Mouse (Mus musculus) cerebellum, adult 2 months (tissue): ENCODE results near the gene Tpcn2. TPM values are rescaled to one million over a fixed set of nuclear protein-coding genes. Genes with fewer than 3 reads are reported as not detected.

Experiments
- DNase-seq, 2 experiments: peaks; one replicate each; pipeline ENCODE4 v3.0.0; 2021
- H3K27ac ChIP-seq: fragments of 200-500 bp; 2 replicates; pipeline ENCODE4 v1.5.1; 2012; ENCODE audit warnings: low read length, control low read depth, inconsistent platforms; ENCODE audit not compliant: insufficient read depth
- H3K27me3 ChIP-seq: fragments of 200-500 bp; 2 replicates; pipeline ENCODE4 v1.6.1; 2012; ENCODE audit warnings: inconsistent platforms, mild to moderate bottlenecking, low read length, moderate library complexity; ENCODE audit not compliant: control insufficient read depth, insufficient read depth
- H3K4me1 ChIP-seq: fragments of 200-500 bp; 2 replicates; pipeline ENCODE4 v1.6.1; 2011; ENCODE audit warnings: low read length; ENCODE audit not compliant: control insufficient read depth, insufficient read depth
- H3K4me3 ChIP-seq: fragments of 200-500 bp; replicated peaks from 2 replicates; pipeline ENCODE3; 2011; ENCODE audit warnings: mild to moderate bottlenecking, low read depth, low read length, control low read depth; ENCODE audit not compliant: insufficient read depth
- CTCF ChIP-seq: fragments of 200-500 bp; IDR thresholded peaks from 2 replicates; pipeline ENCODE4 v1.5.1; 2011; ENCODE audit warnings: low read depth, mild to moderate bottlenecking, control low read depth, low read length, moderate library complexity, borderline replicate concordance; ENCODE audit not compliant: insufficient read depth
- POLR2A ChIP-seq: fragments of 200-500 bp; IDR thresholded peaks from 2 replicates; pipeline ENCODE4 v1.6.1; 2011; ENCODE audit warnings: low read length, control low read depth, borderline replicate concordance; ENCODE audit not compliant: insufficient read depth
- WGBS: fragments of 180-500 bp; shearing (Covaris S2); methylation state at CpG from one replicate; pipeline ENCODE4 v1.1.7; 2018; 5-methylcytosine and 5-hydroxymethylcytosine counted together
- polyA plus RNA-seq: library from polyadenylated mRNA; depleted of rRNA; stranded (reverse); fragments of >200 nt; gene quantifications from 2 replicates; pipeline ENCODE4 v1.2.3, GENCODE M21; 2012

Tpcn2 gene
- polyA plus RNA-seq, 1 experiment = 24.4 TPM

- peaks cover 5% of the 10 kb centered on the region; the same call in 1 of the 2 replicates for H3K4me1 ChIP-seq
- no peak overlapping the region for H3K27ac ChIP-seq
- 40% methylated on average over 9 of the region's 9 CpGs for whole genome bisulfite sequencing
- TF ChIP-seq CTCF (no peak), POLR2A (no peak)
- no peaks in the 10 kb centered on the region for H3K27me3 ChIP-seq
- DNase-seq = no peak
- no peak overlapping the region for H3K4me3 ChIP-seq
Measured at GRCm38 (mm10) chr7:145219420-145219831, 64.4 kb downstream of the Tpcn2 start.

- TF ChIP-seq CTCF = no peak
- no peak for TF ChIP-seq POLR2A
- Histone ChIP-seq H3K27me3 (no peaks in the 10 kb centered on the region), H3K27ac (no peak overlapping the region), H3K4me1 (peaks cover 2% of the 10 kb centered on the region; the same call in 1 of the 2 replicates), H3K4me3 (no peak overlapping the region)
- WGBS = 93% methylated on average over 1 of the region's 1 CpGs
- DNase-seq = no peak
Measured at GRCm38 (mm10) chr7:145216591-145216990, 67.2 kb downstream of the Tpcn2 start.

GRCm38 (mm10) chr7:145215476-145215875 lies 68.3 kb downstream of the Tpcn2 start:
- no peak for DNase-seq
- Histone ChIP-seq H3K27me3 (no peaks in the 10 kb centered on the region), H3K4me1 (peaks cover 2% of the 10 kb centered on the region; the same call in 1 of the 2 replicates), H3K4me3 (no peak overlapping the region), H3K27ac (no peak overlapping the region)
- TF ChIP-seq POLR2A (no peak), CTCF (no peak)
- 58% methylated on average over 4 of the region's 4 CpGs for WGBS

- Histone ChIP-seq H3K27me3 (no peaks in the 10 kb centered on the region), H3K27ac (no peak overlapping the region), H3K4me3 (no peak overlapping the region), H3K4me1 (no peaks in the 10 kb centered on the region)
- DNase-seq = no peak
- TF ChIP-seq CTCF (no peak), POLR2A (no peak)
- WGBS = 67% methylated on average over 14 of the region's 14 CpGs
Measured at GRCm38 (mm10) chr7:145211680-145212659, 71.8 kb downstream of the Tpcn2 start.

GRCm38 (mm10) chr7:145210477-145211070 lies 73.2 kb downstream of the Tpcn2 start:
- TF ChIP-seq CTCF = no peak
- TF ChIP-seq POLR2A = no peak
- peaks cover 11% of the 10 kb centered on the region for H3K4me1 ChIP-seq
- WGBS = 92% methylated on average over 4 of the region's 4 CpGs
- no peaks in the 10 kb centered on the region for H3K27me3 ChIP-seq
- H3K27ac ChIP-seq = no peak overlapping the region
- no peak overlapping the region for H3K4me3 ChIP-seq
- DNase-seq = no peak

- no peak for DNase-seq
- Histone ChIP-seq H3K27ac (no peak within 1 kb of the TSS), H3K27me3 (no peaks in the 10 kb centered on the region), H3K4me3 (no peak within 1 kb of the TSS), H3K4me1 (peaks cover 11% of the 10 kb centered on the region)
- TF ChIP-seq POLR2A = no peak
- no peak for TF ChIP-seq CTCF
- 93% methylated on average over 4 of the region's 4 CpGs for WGBS
Measured at GRCm38 (mm10) chr7:145208006-145208405, 75.8 kb downstream of the Tpcn2 start, which contains the start of gene 1810010D01Rik. Gene 1810010D01Rik, minus strand, starts transcription at chr7:145208119.

- 92% methylated on average over 6 of the region's 6 CpGs for WGBS
- Histone ChIP-seq H3K27me3 (no peaks in the 10 kb centered on the region), H3K27ac (no peak overlapping the region; the same call in 1 of the 2 replicates), H3K4me1 (peaks cover 11% of the 10 kb centered on the region), H3K4me3 (no peak overlapping the region)
- DNase-seq = peak in 1 of 2 experiments; percentile 21
- TF ChIP-seq CTCF (no peak), POLR2A (no peak)
Measured at GRCm38 (mm10) chr7:145206801-145207200, 77.0 kb downstream of the Tpcn2 start.

GRCm38 (mm10) chr7:145206056-145206610 lies 77.7 kb downstream of the Tpcn2 start:
- no peak overlapping the region for H3K4me3 ChIP-seq
- WGBS = 20% methylated on average over 34 of the region's 34 CpGs
- no peaks in the 10 kb centered on the region for H3K27me3 ChIP-seq
- DNase-seq = peak; percentile 69 to 71
- peak overlapping the region; percentile 4 for H3K27ac ChIP-seq
- peaks cover 11% of the 10 kb centered on the region for H3K4me1 ChIP-seq
- TF ChIP-seq CTCF (no peak), POLR2A (no peak)
